Mouse (Mus musculus) T-helper 2 cell (primary cell): ENCODE measurements around the gene Lrba.

Experiments used
- in situ Hi-C: fragments of 300-600 bp; cut with MboI, MseI; formaldehyde crosslinking; loops from one replicate; pipeline ENCODE4 v1.15.1; 2025; ENCODE audit warnings: high pct_unique_total_duplicates

Gene Lrba

DNA sequence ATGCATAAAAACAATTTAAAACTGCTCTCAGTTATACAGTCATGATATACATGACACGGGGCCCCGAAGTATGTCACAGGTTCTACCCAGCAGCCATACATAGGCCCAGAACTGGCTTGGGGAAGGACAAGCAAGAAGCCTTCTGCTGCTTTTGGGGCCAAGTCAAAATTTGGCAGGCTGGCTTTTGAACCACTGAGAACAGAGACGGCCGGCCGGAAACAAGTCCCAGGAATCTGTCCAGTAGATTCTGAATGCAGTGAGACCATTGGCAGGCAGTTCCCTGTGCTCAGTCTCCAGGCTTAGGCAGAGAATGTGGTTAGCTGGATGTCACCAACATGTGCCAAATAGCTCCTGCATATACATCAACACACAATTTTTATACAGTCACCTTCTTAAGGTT is 565.3 kb downstream of the Lrba start:
- in situ Hi-C loops = no loop called here

- in situ Hi-C loops = no loop called here
Observed at GRCm38 (mm10) chr3:86793264-86793663, 568.8 kb downstream of the Lrba start.

DNA sequence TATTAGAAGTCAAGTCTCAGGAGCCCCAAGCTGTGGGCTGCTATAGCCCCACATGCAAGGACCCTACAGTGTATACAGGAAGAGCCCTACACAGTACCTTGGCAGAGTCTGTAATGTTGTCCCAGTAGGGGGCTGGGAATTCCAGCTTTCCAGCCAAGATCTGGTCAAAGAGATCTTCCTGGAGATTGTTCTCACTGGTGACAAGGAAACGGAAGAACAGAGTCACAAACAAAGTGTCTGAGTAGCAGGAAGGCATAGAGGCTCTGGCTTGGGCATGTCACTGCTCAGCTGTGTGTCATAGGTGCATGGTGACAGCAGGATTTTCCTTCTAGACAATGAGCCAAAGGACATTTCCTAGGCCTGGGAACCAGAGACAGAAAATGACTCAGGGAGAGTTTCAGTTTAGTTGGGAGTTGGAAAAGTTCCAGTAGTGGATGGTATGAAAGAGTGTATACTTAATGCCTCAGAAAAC is 569.3 kb downstream of the Lrba start:
- in situ Hi-C loops = no loop called here

DNA sequence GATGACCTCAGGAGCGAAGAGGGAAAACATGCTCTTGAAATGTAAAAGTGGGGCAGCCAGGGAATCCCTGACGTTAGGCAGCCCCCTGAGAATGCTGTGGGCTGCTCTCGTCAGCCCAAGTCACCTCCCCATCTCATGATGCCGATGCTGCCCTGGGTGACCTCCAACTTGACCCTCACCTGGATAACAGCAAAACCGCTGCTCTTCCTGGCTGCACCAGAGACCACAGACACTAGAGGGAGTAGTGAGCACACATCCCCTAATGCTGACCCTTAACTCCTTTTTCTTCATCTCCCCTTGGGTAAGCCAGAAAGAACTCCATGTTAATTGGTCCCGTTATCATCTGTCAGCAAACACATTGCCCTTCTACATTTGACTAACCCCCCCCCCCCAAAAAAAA is 572.2 kb downstream of the Lrba start:
- in situ Hi-C loops = loop anchor here (5.0 kb wide), 1 partner anchor 181 kb away; no protein-coding TSS in a partner anchor

- in situ Hi-C loops = loop anchor here (5.0 kb wide), 1 partner anchor 179 kb away; no protein-coding TSS in a partner anchor
Observed at GRCm38 (mm10) chr3:86797871-86798460, 573.5 kb downstream of the Lrba start.

DNA sequence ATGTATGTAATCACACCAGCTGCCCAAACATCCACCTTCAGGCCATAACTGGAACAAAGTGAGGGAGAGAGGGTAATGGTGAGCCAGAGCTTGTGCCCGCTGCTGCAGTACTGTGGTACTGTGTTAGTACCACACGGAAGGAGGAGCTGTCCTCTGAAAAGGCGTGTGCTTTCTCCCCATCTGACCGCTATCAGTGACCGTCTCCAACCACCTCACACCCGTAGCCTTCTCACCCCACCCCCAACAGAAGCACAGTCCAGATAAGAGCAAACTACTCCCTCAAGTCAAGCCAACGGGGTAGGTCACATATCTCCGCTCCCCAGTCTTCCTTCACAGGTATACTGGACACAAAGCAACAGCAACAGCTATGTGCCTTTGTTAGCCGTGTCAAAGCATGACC is 574.6 kb downstream of the Lrba start:
- in situ Hi-C loops = loop anchor here (5.0 kb wide), 1 partner anchor 178 kb away; no protein-coding TSS in a partner anchor

DNA sequence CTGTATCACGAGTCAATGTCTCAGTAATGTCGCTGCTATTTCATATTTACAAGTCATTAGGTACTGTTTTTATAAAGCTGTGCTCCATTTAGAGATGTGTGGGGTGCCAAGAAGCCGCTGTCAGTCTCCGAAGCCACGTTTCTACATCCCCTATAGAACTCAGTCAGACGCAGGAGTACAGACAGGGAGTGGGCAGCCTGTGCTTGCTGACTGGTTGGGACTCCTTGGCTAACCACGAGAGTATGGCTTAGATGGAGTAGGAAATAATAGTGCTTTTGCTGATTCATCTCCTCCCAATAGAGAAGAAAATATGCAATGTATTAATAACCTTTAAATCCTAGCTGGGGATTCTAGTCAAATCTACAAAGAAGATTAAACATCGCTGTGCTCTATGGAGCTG is 576.4 kb downstream of the Lrba start:
- in situ Hi-C loops = no loop called here

DNA sequence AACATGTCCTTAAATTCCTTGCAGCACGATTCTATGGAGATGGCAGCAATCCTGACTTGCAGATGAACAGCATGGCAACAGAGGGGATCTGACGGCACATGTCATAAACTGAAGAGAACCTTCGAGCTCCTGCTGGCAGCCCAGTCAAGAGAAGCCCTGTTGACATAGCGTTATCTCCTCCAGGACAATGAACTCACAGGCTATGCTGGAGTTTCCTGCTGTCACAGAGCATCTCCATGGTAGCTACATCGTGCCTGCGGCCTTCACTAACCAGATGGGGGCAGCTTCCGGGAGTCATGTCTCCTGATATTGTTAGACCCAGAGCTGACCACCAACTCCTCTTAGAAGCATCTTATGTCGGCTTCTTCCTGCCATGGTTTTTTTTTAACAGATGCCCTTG is 578.3 kb downstream of the Lrba start:
- in situ Hi-C loops = no loop called here

- in situ Hi-C loops = no loop called here
Observed at GRCm38 (mm10) chr3:86804265-86804664, 579.8 kb downstream of the Lrba start.

DNA sequence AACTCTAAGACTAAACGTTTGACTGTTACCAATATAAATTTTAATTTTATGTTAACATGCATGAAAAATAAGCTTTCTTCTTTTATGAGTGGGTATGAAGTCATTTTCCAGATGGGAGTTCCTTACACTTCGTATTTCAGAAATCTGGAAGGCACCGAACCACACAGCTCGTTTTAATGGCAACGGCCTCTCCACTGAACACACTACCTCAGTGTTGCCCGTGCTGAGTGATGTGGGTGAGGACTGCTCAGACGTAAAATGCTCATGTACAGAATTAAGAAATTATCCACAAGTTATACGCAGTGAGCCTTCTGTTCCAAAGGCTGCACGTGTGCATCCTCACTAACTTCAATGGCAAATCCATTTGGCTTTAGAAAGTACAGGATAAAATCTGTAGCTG is 582.4 kb downstream of the Lrba start:
- in situ Hi-C loops = no loop called here

GRCm38 (mm10) chr3:86807750-86808467 is 583.4 kb downstream of the Lrba start:
- in situ Hi-C loops = no loop called here

GRCm38 (mm10) chr3:86809199-86809598 is 584.7 kb downstream of the Lrba start:
- in situ Hi-C loops = no loop called here

GRCm38 (mm10) chr3:86809646-86810045 is 585.2 kb downstream of the Lrba start:
- in situ Hi-C loops = no loop called here

- in situ Hi-C loops = no loop called here
Observed at GRCm38 (mm10) chr3:86810908-86811307, 586.4 kb downstream of the Lrba start.

DNA sequence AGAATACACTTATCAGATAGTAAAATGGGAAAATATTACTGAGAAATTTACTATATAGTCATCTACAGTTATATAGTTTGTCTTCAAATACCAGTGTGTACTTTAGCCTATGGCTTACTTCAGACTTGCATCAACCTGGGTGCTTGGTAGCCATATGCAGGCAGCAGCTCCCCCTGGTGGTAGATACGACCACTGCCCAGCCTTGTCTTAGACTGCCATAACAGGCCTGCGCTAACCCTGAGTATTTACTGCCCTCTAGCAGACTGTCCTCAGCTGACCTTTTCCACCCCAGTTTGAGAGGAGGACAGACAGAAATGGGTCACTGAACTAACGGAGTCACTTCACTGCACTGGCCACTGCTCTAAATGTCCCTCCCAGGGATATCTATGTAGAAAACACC is 588.2 kb downstream of the Lrba start:
- in situ Hi-C loops = no loop called here

DNA sequence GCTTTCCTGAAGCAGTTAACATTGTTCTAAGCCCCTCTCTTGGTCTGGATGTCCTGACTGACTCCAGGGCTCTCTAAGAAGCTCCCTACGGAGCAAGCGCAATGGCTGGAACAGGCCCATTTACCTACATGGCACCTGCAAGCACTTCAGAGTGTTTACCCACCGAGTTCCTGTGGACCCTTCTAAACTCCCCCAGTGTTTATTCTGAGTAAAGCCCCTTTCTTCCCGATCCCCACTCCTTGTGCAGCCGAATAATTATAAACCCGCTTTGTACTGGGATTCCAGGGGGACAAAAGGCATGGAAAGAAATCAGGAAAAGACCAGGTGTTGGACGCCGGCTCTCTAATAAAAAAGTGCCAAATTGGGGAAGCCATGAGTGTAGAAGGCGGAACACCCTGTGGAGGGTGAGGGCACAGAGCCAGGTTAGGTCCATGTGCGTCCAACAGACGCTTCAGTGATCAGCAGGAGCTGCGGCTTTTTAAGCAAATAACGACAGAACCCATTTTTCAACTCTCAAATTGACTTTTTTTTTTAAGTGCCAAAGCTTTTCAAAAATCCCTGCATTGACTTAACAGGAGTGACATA is 593.6 kb downstream of the Lrba start:
- in situ Hi-C loops = no loop called here

DNA sequence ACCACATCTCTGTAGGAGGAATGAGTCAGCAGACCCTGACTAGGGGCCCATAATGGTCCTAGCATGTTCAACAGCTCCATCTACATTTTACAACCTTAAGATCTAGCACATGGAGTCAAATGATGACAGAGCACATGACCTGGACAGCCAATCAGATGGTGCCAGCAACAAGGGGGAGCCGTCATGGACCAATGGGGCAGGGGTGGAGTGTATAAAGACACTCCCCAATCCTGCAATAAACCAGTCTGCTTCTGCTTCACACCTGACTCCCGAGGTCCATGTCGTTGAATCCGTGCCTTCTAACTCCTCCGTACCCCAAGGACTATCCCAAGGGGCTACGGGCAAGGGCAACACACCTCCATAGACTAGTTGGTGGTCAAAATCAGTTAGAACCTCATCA is 594.9 kb downstream of the Lrba start:
- in situ Hi-C loops = no loop called here

GRCm38 (mm10) chr3:86820344-86820743 is 595.9 kb downstream of the Lrba start:
- in situ Hi-C loops = no loop called here

- in situ Hi-C loops = no loop called here
Observed at GRCm38 (mm10) chr3:86821383-86821782, 596.9 kb downstream of the Lrba start.

DNA sequence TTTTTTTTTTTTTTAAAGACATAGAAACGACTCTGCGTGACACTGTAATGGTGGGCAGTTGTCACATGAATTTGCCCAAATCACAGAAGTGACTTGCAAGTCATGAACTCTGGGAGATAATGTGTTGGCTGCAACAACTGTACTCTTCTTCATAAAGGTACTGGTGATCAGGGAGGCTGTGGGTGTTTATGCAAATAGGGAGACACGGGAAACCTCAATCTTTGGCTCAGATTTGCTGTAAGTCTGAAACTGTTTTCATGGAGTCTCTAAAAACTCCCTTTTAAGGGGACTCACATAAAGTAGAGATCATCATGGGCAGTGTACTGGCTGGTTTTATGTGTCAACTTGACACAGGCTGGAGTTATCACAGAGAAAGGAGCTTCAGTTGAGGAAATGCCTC is 603.0 kb downstream of the Lrba start:
- in situ Hi-C loops = no loop called here

DNA sequence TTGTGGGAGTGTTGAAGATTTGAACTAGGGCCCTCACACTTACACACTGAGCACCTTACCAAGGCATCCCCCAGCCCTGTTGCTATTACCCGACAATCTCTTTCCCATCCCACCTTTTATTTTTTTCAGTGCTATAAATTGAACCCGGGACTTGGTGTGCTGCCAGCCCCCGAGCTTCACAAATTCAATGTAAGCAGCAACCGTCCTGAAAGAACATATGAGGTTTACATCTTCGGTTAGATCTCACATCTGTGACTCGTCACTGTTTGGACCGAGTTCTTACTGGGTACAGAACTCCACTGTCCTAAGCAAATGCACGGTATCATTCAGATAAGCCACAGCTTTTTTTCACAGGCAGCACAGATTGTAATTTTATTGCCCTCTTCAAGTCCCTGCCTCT is 607.6 kb downstream of the Lrba start:
- in situ Hi-C loops = no loop called here
